Mouse (Mus musculus) thymus, postnatal 14 days (tissue): ENCODE measurements around the gene Bpifb9a.
A peak's percentile ranks its signal among the peaks of the same experiment; 100 is the strongest.
"Not testable (repeated sequence)": the region's sequence is repeated elsewhere in the genome, so short reads cannot be mapped to it uniquely, and the experiment has no call there.

Experiments
- DNase-seq: peaks from one replicate; pipeline ENCODE4 v3.0.0; 2021

Bpifb9a gene

GRCm38 (mm10) chr2:154257554-154257953 is at the start of gene Bpifb9a:
Gene Bpifb9a (plus strand): TSS chr2:154257854.
- DNase-seq, result not testable (repeated sequence)

GRCm38 (mm10) chr2:154209112-154209511 is 48.5 kb upstream of the Bpifb9a start:
- no peak for DNase-seq

GRCm38 (mm10) chr2:154211121-154211520 is 46.5 kb upstream of the Bpifb9a start:
- no peak for DNase-seq

GRCm38 (mm10) chr2:154211881-154212280 is 45.8 kb upstream of the Bpifb9a start:
- DNase-seq, result no peak

- peak; percentile 70 for DNase-seq
Observed at GRCm38 (mm10) chr2:154215191-154215590, 42.5 kb upstream of the Bpifb9a start.

GRCm38 (mm10) chr2:154219950-154220349 is 37.7 kb upstream of the Bpifb9a start:
- no peak for DNase-seq

GRCm38 (mm10) chr2:154223265-154223916 is 34.3 kb upstream of the Bpifb9a start, which contains the start of gene Bpifb5:
Gene Bpifb5 (plus strand): TSS chr2:154223742.
- DNase-seq, result no peak

- DNase-seq, result no peak
Observed at GRCm38 (mm10) chr2:154223917-154224273, 33.8 kb upstream of the Bpifb9a start.

- DNase-seq, result no peak
Observed at GRCm38 (mm10) chr2:154226991-154227390, 30.7 kb upstream of the Bpifb9a start.

GRCm38 (mm10) chr2:154227830-154228229 is 29.8 kb upstream of the Bpifb9a start:
- DNase-seq, result no peak

- DNase-seq, result no peak
Observed at GRCm38 (mm10) chr2:154233426-154233825, 24.2 kb upstream of the Bpifb9a start.

GRCm38 (mm10) chr2:154240771-154241170 is 16.9 kb upstream of the Bpifb9a start:
- DNase-seq, result no peak

GRCm38 (mm10) chr2:154242726-154243125 is 14.9 kb upstream of the Bpifb9a start:
- not testable (repeated sequence) for DNase-seq

- DNase-seq, result no peak
Observed at GRCm38 (mm10) chr2:154243356-154244036, 14.2 kb upstream of the Bpifb9a start.

GRCm38 (mm10) chr2:154245322-154245721 is 12.3 kb upstream of the Bpifb9a start:
- DNase-seq, result no peak

GRCm38 (mm10) chr2:154255254-154255653 is 2.4 kb upstream of the Bpifb9a start:
- DNase-seq, result not testable (repeated sequence)

- DNase-seq, result no peak
Observed at GRCm38 (mm10) chr2:154255770-154256169, 1.9 kb upstream of the Bpifb9a start.

- not testable (repeated sequence) for DNase-seq
Observed at GRCm38 (mm10) chr2:154264397-154264796, 6.7 kb downstream of the Bpifb9a start.

- DNase-seq, result not testable (repeated sequence)
Observed at GRCm38 (mm10) chr2:154291866-154292265, 34.2 kb downstream of the Bpifb9a start.

GRCm38 (mm10) chr2:154292833-154293232 is 35.2 kb downstream of the Bpifb9a start:
- no peak for DNase-seq

- DNase-seq, result peak; percentile 62
Observed at GRCm38 (mm10) chr2:154294746-154295145, 37.1 kb downstream of the Bpifb9a start.

GRCm38 (mm10) chr2:154300496-154300895 is 42.8 kb downstream of the Bpifb9a start:
- peak; percentile 83 for DNase-seq

- DNase-seq, result no peak
Observed at GRCm38 (mm10) chr2:154301763-154302162, 44.1 kb downstream of the Bpifb9a start.

GRCm38 (mm10) chr2:154304604-154305003 is 47.0 kb downstream of the Bpifb9a start:
- not testable (repeated sequence) for DNase-seq
